Mouse (Mus musculus): ENCODE results near the gene Cltb. TPM values are rescaled to one million over a fixed set of nuclear protein-coding genes. Genes with fewer than 3 reads are reported as not detected.

Gene Cltb
- total and polyA plus RNA-seq, 3 experiments: 9.2 to 19.5 (median 17.9) TPM

GRCm38 (mm10) chr13:54621155-54621932 is 10.2 kb upstream of the Cltb start, which contains the start of gene Faf2:
Faf2 (plus strand) TSS chr13:54621784.
- in situ Hi-C loops (cut with MboI; ENCODE audit: low pct_ligation_motif_present, low pct_unique_long_range_greater_than_20kb, low sequenced_read_pairs) (no loop called here), dilution Hi-C loops (cut with MboI; ENCODE audit: extremely low pct_ligation_motif_present, extremely low pct_unique_long_range_greater_than_20kb, low sequenced_read_pairs) (no loop called here)
- Histone ChIP-seq H3K4me3 (replicated peaks in 1 of 3; ENCODE audit: low read depth in 2 of 3, low read length in 2 of 3, poor library complexity in 1 of 3) (peak within 1 kb of the TSS; percentile 90 to 100 (median 90)), H3K4me1 (ENCODE audit: control insufficient read depth in 1 of 2, insufficient read depth in 2 of 2) (peaks cover 12 to 37% of the 10 kb centered on the region in 2 experiments), H3K9me3 (replicated peaks; ENCODE audit: low read length) (peaks cover 2% of the 10 kb centered on the region), H3K27ac (ENCODE audit: insufficient read depth, low read depth) (peak within 1 kb of the TSS; percentile 51), H3K4me2 (ENCODE audit: insufficient read depth, low read depth, poor library complexity, severe bottlenecking) (peak within 1 kb of the TSS; percentile 60), H3K27me3 (replicated peaks) (peaks cover 6% of the 10 kb centered on the region), H3K36me3 (replicated peaks in 1 of 2; ENCODE audit: control insufficient read depth in 1 of 2, insufficient read depth in 1 of 2, low read length in 1 of 2) (peaks cover 0 to 18% of the 10 kb centered on the region in 2 experiments), H3K9ac (ENCODE audit: insufficient read depth, low read depth) (peak within 1 kb of the TSS; percentile 86), H3K79me2 (replicated peaks; ENCODE audit: control insufficient read depth, extremely low read depth, insufficient read depth, poor library complexity, severe bottlenecking) (peaks cover 44% of the 10 kb centered on the region)
- peak; percentile 58 for TF ChIP-seq SMC3 (IDR thresholded peaks at IDR 0.05; ENCODE audit: low read depth, low read length)
- no peak for TF ChIP-seq UBTF (IDR thresholded peaks at IDR 0.05; ENCODE audit: low read depth, low read length)
- TF ChIP-seq CHD2 (IDR thresholded peaks at IDR 0.05; ENCODE audit: low read length): peak; percentile 85
- TF ChIP-seq ZMIZ1 (IDR thresholded peaks at IDR 0.05; ENCODE audit: low read depth, low read length): peak; percentile 65
- TF ChIP-seq ZKSCAN1 (IDR thresholded peaks at IDR 0.05; ENCODE audit: borderline replicate concordance, low read depth, low read length): no peak
- TF ChIP-seq RAD21 (IDR thresholded peaks at IDR 0.05; ENCODE audit: low read depth, low read length): peak; percentile 64
- TF ChIP-seq MAFK (IDR thresholded peaks at IDR 0.05; ENCODE audit: insufficient replicate concordance, low read length): no peak
- TF ChIP-seq USF1 (IDR thresholded peaks at IDR 0.05; ENCODE audit: low read depth, low read length): no peak
- TF ChIP-seq RCOR1 (conservative IDR thresholded peaks at IDR 0.05; ENCODE audit: low read depth, low read length): no peak
- TF ChIP-seq IRF4 (IDR thresholded peaks at IDR 0.05; ENCODE audit: low read depth, low read length): peak; percentile 68
- peak; percentile 90 for TF ChIP-seq NELFE (IDR thresholded peaks at IDR 0.05; ENCODE audit: low read depth, low read length)
- peak; percentile 88 for TF ChIP-seq ELF1 (IDR thresholded peaks at IDR 0.05; ENCODE audit: low read depth, low read length)
- TF ChIP-seq BHLHE40 (IDR thresholded peaks at IDR 0.05; ENCODE audit: low read depth, low read length): peak; percentile 64; the same call in 1 of the 2 replicates
- no peak for TF ChIP-seq ZNF384 (IDR thresholded peaks at IDR 0.05; ENCODE audit: low read depth, low read length)
- peak; percentile 96 for TF ChIP-seq NRF1 (IDR thresholded peaks at IDR 0.05; ENCODE audit: low read depth, low read length)
- TF ChIP-seq TBP (conservative IDR thresholded peaks at IDR 0.05; ENCODE audit: low read depth, low read length): peak; percentile 83; the same call in 1 of the 2 replicates
- TF ChIP-seq JUND (conservative IDR thresholded peaks at IDR 0.05; ENCODE audit: low read depth, low read length): no peak
- TF ChIP-seq HCFC1 (IDR thresholded peaks at IDR 0.05; ENCODE audit: low read depth, low read length): peak; percentile 82
- TF ChIP-seq MAZ (IDR thresholded peaks at IDR 0.05; ENCODE audit: low read depth, low read length): peak; percentile 96
- TF ChIP-seq EP300 (IDR thresholded peaks at IDR 0.05; ENCODE audit: low read length): no peak
- peak; percentile 27; the same call in 1 of the 2 replicates for TF ChIP-seq JUN (IDR thresholded peaks at IDR 0.05; ENCODE audit: insufficient read depth, low read depth, low read length)
- peak; percentile 75; the same call in 1 of the 2 replicates for TF ChIP-seq KAT2A (IDR thresholded peaks at IDR 0.05; ENCODE audit: insufficient replicate concordance, low read length)
- no peak; the same call in 1 of the 2 replicates for TF ChIP-seq GABPA (IDR thresholded peaks at IDR 0.05; ENCODE audit: insufficient replicate concordance, low read depth, low read length)
- peak; percentile 49; the same call in 1 of the 2 replicates for TF ChIP-seq MXI1 (IDR thresholded peaks at IDR 0.05; ENCODE audit: low read depth, low read length)
- 0 out of 2 replicates have a peak, but pooled peaks have one; percentile 60 for TF ChIP-seq E2F4 (IDR thresholded peaks at IDR 0.05; ENCODE audit: insufficient replicate concordance, low read depth, low read length)
- TF ChIP-seq POLR2AphosphoS2 (IDR thresholded peaks at IDR 0.05; ENCODE audit: low read depth, low read length): peak; percentile 68; the same call in 1 of the 2 replicates
- TF ChIP-seq ETS1 (conservative IDR thresholded peaks at IDR 0.05; ENCODE audit: low read depth, low read length): peak; percentile 37; the same call in 1 of the 2 replicates
- TF ChIP-seq CTCF (conservative IDR thresholded peaks at IDR 0.05 in 1 of 2, IDR thresholded peaks at IDR 0.05 in 1 of 2; ENCODE audit: low read depth in 2 of 2, low read length in 2 of 2): peak; percentile 44 to 94; a peak in 3 of 4 replicates
- no peak for TF ChIP-seq CHD1 (IDR thresholded peaks at IDR 0.05; ENCODE audit: low read depth, low read length)
- TF ChIP-seq MEF2A (IDR thresholded peaks at IDR 0.05; ENCODE audit: borderline replicate concordance, low read depth, low read length): peak; percentile 52; the same call in 1 of the 2 replicates
- TF ChIP-seq SIN3A (IDR thresholded peaks at IDR 0.05; ENCODE audit: low read length): 0 out of 2 replicates have a peak, but pooled peaks have one; percentile 21
- peak; percentile 64; the same call in 1 of the 2 replicates for TF ChIP-seq MAX (IDR thresholded peaks at IDR 0.05; ENCODE audit: low read length)
- TF ChIP-seq POLR2A (IDR thresholded peaks at IDR 0.05; ENCODE audit: low read depth, low read length): peak; percentile 92
- TF ChIP-seq TCF12 (IDR thresholded peaks at IDR 0.05; ENCODE audit: low read depth, low read length): peak; percentile 95
- DNase-seq (ENCODE audit: extremely low read depth): peak; percentile 95

Measured in CH12.LX (cell line).